Mouse (Mus musculus): Measurements from ENCODE around the gene Csnk1d. TPM values are rescaled to one million over a fixed set of nuclear protein-coding genes. Genes with fewer than 3 reads are reported as not detected.

Csnk1d gene
- 53.8 and 75.9 TPM in 2 replicates for polyA plus RNA-seq (2015; fragmentation: Nextera tagmentation; extraction: Ambion mirVana)

GRCm38 (mm10) chr11:120990951-120991526 lies at the start of gene Csnk1d:
Csnk1d (minus strand) TSS chr11:120991330.

DNA sequence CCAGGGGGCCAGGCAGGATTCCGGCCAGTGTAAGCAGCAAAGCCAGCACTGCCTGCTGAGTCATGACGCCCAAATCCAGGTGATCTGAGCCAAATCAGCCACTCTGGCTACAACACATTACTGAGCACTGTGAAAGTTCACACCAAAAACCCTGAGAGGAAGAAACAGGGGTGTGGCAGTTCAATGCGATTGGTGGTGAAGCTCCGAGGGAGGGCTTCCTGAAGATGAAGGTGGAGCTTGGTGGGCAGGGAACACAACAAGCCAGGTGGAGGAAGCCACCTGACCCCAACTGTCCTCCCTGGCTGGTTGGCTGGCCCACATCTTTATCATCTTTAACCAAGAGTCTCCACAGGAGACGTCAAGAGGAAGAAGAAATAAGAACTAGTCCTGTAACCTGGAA lies 48.2 kb upstream of the Csnk1d start, which contains the start of gene Cd7:
Cd7 (minus strand) TSS at position 117 of the 400 bp plus-strand sequence.

DNA sequence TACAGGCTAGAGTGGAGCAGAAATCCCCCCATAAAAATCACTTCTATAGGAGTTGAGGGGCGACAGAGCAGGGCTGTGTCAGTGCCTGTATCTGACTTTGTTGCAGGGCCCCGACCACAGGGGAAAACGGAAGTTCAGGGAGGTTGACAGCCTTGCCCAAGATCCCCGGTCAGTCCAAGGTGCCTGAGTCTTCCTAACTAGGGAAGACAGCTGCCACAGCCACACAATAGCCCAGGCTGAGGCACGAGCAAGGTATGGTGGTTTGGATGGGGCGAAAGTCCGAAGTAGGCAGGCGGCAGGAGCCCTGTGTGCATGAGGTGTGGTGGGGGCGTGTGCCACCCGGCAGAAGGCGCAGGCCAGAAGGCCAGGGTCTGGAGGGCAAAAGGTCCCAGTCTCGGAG lies 42.8 kb downstream of the Csnk1d start, which contains the start of gene Slc16a3:
Slc16a3 (plus strand) TSS at position 153 of the 400 bp plus-strand sequence.

GRCm38 (mm10) chr11:120932564-120933398 lies 58.3 kb downstream of the Csnk1d start, which contains the start of gene Ccdc57:
Ccdc57 (minus strand) TSS chr11:120932872.

Other genes starting within 250 kb of the Csnk1d start
- gene Hmga1b, start 228.5 kb downstream of the Csnk1d start, polyA plus RNA-seq (2015; fragmentation: Nextera tagmentation; extraction: Ambion mirVana), result 0.79 and 2.2 TPM in 2 replicates
- 19.7 and 21.2 TPM in 2 replicates for gene Rfng, start 207.1 kb downstream of the Csnk1d start, polyA plus RNA-seq (2015; fragmentation: Nextera tagmentation; extraction: Ambion mirVana)
- 119 and 156 TPM in 2 replicates for gene Gps1, start 207.1 kb downstream of the Csnk1d start, polyA plus RNA-seq (2015; fragmentation: Nextera tagmentation; extraction: Ambion mirVana)
- gene Dus1l, start 194.9 kb downstream of the Csnk1d start, polyA plus RNA-seq (2015; fragmentation: Nextera tagmentation; extraction: Ambion mirVana), result 36.3 and 56.2 TPM in 2 replicates
- 14.9 and 18.8 TPM in 2 replicates for gene Fasn, start 166.8 kb downstream of the Csnk1d start, polyA plus RNA-seq (2015; fragmentation: Nextera tagmentation; extraction: Ambion mirVana)
- 4.1 and 6.3 TPM in 2 replicates for gene Ccdc57, start 58.5 kb downstream of the Csnk1d start, polyA plus RNA-seq (2015; fragmentation: Nextera tagmentation; extraction: Ambion mirVana)
- 10.1 and 11.9 TPM in 2 replicates for gene Slc16a3, start 42.9 kb downstream of the Csnk1d start, polyA plus RNA-seq (2015; fragmentation: Nextera tagmentation; extraction: Ambion mirVana)
- gene Cd7, start 48.1 kb upstream of the Csnk1d start, polyA plus RNA-seq (2015; fragmentation: Nextera tagmentation; extraction: Ambion mirVana), result 0.73 and 0.98 TPM in 2 replicates
- gene Sectm1b, start 72.2 kb upstream of the Csnk1d start, polyA plus RNA-seq (2015; fragmentation: Nextera tagmentation; extraction: Ambion mirVana), result 1.3 TPM in 1 of 2 replicates, not detected in the other
- 0.76 and 1.1 TPM in 2 replicates for gene Sectm1a, start 89.9 kb upstream of the Csnk1d start, polyA plus RNA-seq (2015; fragmentation: Nextera tagmentation; extraction: Ambion mirVana)
- 0.16 TPM in 1 of 2 replicates, not detected in the other for gene Tex19.2, start 127.3 kb upstream of the Csnk1d start, polyA plus RNA-seq (2015; fragmentation: Nextera tagmentation; extraction: Ambion mirVana)
- gene Tex19.1, start 154.8 kb upstream of the Csnk1d start, polyA plus RNA-seq (2015; fragmentation: Nextera tagmentation; extraction: Ambion mirVana), result not detected in 2 replicates
- gene Uts2r, start 168.9 kb upstream of the Csnk1d start, polyA plus RNA-seq (2015; fragmentation: Nextera tagmentation; extraction: Ambion mirVana), result 0.09 TPM in 1 of 2 replicates, not detected in the other
- gene Hexdc, start 213.1 kb upstream of the Csnk1d start, polyA plus RNA-seq (2015; fragmentation: Nextera tagmentation; extraction: Ambion mirVana), result 6.9 and 7.4 TPM in 2 replicates
- 29.3 and 40.0 TPM in 2 replicates for gene Ogfod3, start 213.4 kb upstream of the Csnk1d start, polyA plus RNA-seq (2015; fragmentation: Nextera tagmentation; extraction: Ambion mirVana)
- 22.0 and 26.4 TPM in 2 replicates for gene Cybc1, start 238.0 kb upstream of the Csnk1d start, polyA plus RNA-seq (2015; fragmentation: Nextera tagmentation; extraction: Ambion mirVana)
- gene Narf, start 245.9 kb upstream of the Csnk1d start, polyA plus RNA-seq (2015; fragmentation: Nextera tagmentation; extraction: Ambion mirVana), result 13.6 and 15.3 TPM in 2 replicates

Data from adrenal gland, postnatal 0 days (tissue).